Mouse (Mus musculus) G1E (cell line): Measurements from ENCODE around the gene Ift43.

Experiments used
- CTCF ChIP-seq: IDR thresholded peaks from 2 replicates; pipeline ENCODE4 v1.5.1; 2012; ENCODE audit warnings: low read depth, low read length, inconsistent platforms, mixed read lengths
- GATA1 ChIP-seq: IDR thresholded peaks from 2 replicates; pipeline ENCODE4 v1.6.1; 2012; ENCODE audit warnings: borderline replicate concordance, low read length, inconsistent platforms, mixed read lengths
- POLR2AphosphoS5 ChIP-seq: IDR thresholded peaks from 2 replicates; pipeline ENCODE4 v1.6.1; 2012; ENCODE audit warnings: low read depth, low read length, inconsistent platforms; ENCODE audit not compliant: insufficient replicate concordance
- TAL1 ChIP-seq: conservative IDR thresholded peaks from 2 replicates; pipeline ENCODE4 v1.6.1; 2012; ENCODE audit warnings: low read depth, low read length, inconsistent platforms, mixed read lengths

GRCm38 (mm10) chr12:86077322-86077721 is 5.0 kb upstream of the Ift43 start:
- TF ChIP-seq CTCF (no peak), TAL1 (no peak), POLR2AphosphoS5 (no peak), GATA1 (no peak)
